Mouse (Mus musculus) G1E (cell line): ENCODE measurements around the gene Cyb5r1. TPM values are rescaled to one million over a fixed set of nuclear protein-coding genes. Genes with fewer than 3 reads are reported as not detected.
"Not testable (repeated sequence)": the region's sequence is repeated elsewhere in the genome, so short reads cannot be mapped to it uniquely, and the experiment has no call there.

Experiments used
- ATAC-seq: 2 replicates; pipeline ENCODE4 v1.8.0; 2016; ENCODE audit warnings: mild to moderate bottlenecking; ENCODE audit not compliant: insufficient number of reproducible peaks, poor library complexity, low FRiP score, severe bottlenecking; ENCODE audit errors: extremely low read depth
- DNase-seq: peaks from one replicate; pipeline ENCODE4 v3.0.0; 2012; ENCODE audit warnings: low spot score
- H3K27me3 ChIP-seq: 2 replicates; pipeline ENCODE4 v1.6.1; 2012; ENCODE audit warnings: mild to moderate bottlenecking, low read length, inconsistent platforms; ENCODE audit not compliant: insufficient read depth
- H3K36me3 ChIP-seq: replicated peaks from 2 replicates; pipeline ENCODE3; 2012; ENCODE audit warnings: mild to moderate bottlenecking, inconsistent platforms
- H3K4me1 ChIP-seq: 2 replicates; pipeline ENCODE4 v1.6.1; 2012; ENCODE audit warnings: low read depth, low read length, inconsistent platforms, mixed read lengths; ENCODE audit not compliant: insufficient read depth
- H3K4me3 ChIP-seq: 2 replicates; pipeline ENCODE4 v1.5.1; 2012; ENCODE audit warnings: low read depth, mild to moderate bottlenecking, inconsistent platforms, low read length, moderate library complexity, mixed read lengths
- H3K9me3 ChIP-seq: replicated peaks from 2 replicates; pipeline ENCODE4 v1.6.1; 2012; ENCODE audit warnings: inconsistent platforms
- CTCF ChIP-seq: IDR thresholded peaks from 2 replicates; pipeline ENCODE4 v1.5.1; 2012; ENCODE audit warnings: low read depth, low read length, inconsistent platforms, mixed read lengths
- GATA1 ChIP-seq: IDR thresholded peaks from 2 replicates; pipeline ENCODE4 v1.6.1; 2012; ENCODE audit warnings: borderline replicate concordance, low read length, inconsistent platforms, mixed read lengths
- GATA2 ChIP-seq: IDR thresholded peaks from 2 replicates; pipeline ENCODE4 v1.6.1; 2012; ENCODE audit warnings: low read depth, low read length, inconsistent platforms, borderline replicate concordance
- POLR2AphosphoS5 ChIP-seq: IDR thresholded peaks from 2 replicates; pipeline ENCODE4 v1.6.1; 2012; ENCODE audit warnings: low read depth, low read length, inconsistent platforms; ENCODE audit not compliant: insufficient replicate concordance
- TAL1 ChIP-seq: conservative IDR thresholded peaks from 2 replicates; pipeline ENCODE4 v1.6.1; 2012; ENCODE audit warnings: low read depth, low read length, inconsistent platforms, mixed read lengths
- polyA plus RNA-seq: library from polyadenylated mRNA; stranded (reverse); fragments of >175 nt; gene quantifications from 2 replicates; pipeline ENCODE4 v1.2.3, GENCODE M21; 2012
- total RNA-seq, 2 experiments: library from RNA; stranded (forward) in 1 of 2; stranded (reverse) in 1 of 2; fragments of 200-1000 nt in 1 of 2; fragments of >200 nt in 1 of 2; fragmentation: Nextera tagmentation in 1 of 2; gene quantifications; 2 replicates each; pipeline ENCODE4 v1.2.3; 2014 to 2017

The Cyb5r1 gene
- total and polyA plus RNA-seq, 3 experiments = 42.1 to 115 (median 59.5) TPM

GRCm38 (mm10) chr1:134442394-134442793 lies 37.0 kb downstream of the Cyb5r1 start:
- no peak overlapping the region for H3K4me3 ChIP-seq
- no peak for ATAC-seq
- DNase-seq = no peak
- TF ChIP-seq GATA1 (no peak), CTCF (no peak), TAL1 (no peak), POLR2AphosphoS5 (no peak), GATA2 (no peak)
- H3K27me3 ChIP-seq = no peaks in the 10 kb centered on the region
- H3K9me3 ChIP-seq = peaks cover 2% of the 10 kb centered on the region
- H3K36me3 ChIP-seq = peaks cover 21% of the 10 kb centered on the region
- peaks cover 26% of the 10 kb centered on the region for H3K4me1 ChIP-seq

GRCm38 (mm10) chr1:134443288-134443687 lies 37.9 kb downstream of the Cyb5r1 start:
- H3K36me3 ChIP-seq = peaks cover 20% of the 10 kb centered on the region
- not testable (repeated sequence) for H3K27me3 ChIP-seq, H3K4me3 ChIP-seq, ATAC-seq, H3K9me3 ChIP-seq, DNase-seq
- peaks cover 28% of the 10 kb centered on the region for H3K4me1 ChIP-seq

- ATAC-seq = no peak
Measured at GRCm38 (mm10) chr1:134445418-134445817, 40.1 kb downstream of the Cyb5r1 start.

GRCm38 (mm10) chr1:134448537-134448936 lies 43.2 kb downstream of the Cyb5r1 start:
- DNase-seq, H3K27me3 ChIP-seq, ATAC-seq, H3K9me3 ChIP-seq, H3K4me3 ChIP-seq: not testable (repeated sequence)
- Histone ChIP-seq H3K36me3 (peaks cover 19% of the 10 kb centered on the region), H3K4me1 (peaks cover 11% of the 10 kb centered on the region; the same call in 1 of the 2 replicates)

More at GRCm38 (mm10) chr1:134445418-134445817, 40.1 kb downstream of the Cyb5r1 start:
- peaks cover 16% of the 10 kb centered on the region for H3K4me1 ChIP-seq
- no peak overlapping the region for H3K4me3 ChIP-seq
- DNase-seq = no peak
- TF ChIP-seq POLR2AphosphoS5 = no peak
- no peak for TF ChIP-seq GATA1
- TF ChIP-seq CTCF = no peak; the same call in 1 of the 2 replicates
- TF ChIP-seq GATA2 = no peak
- TF ChIP-seq TAL1 = no peak
- no peaks in the 10 kb centered on the region for H3K27me3 ChIP-seq
- peaks cover 2% of the 10 kb centered on the region for H3K9me3 ChIP-seq
- peaks cover 20% of the 10 kb centered on the region for H3K36me3 ChIP-seq

GRCm38 (mm10) chr1:134450201-134450600 lies 44.8 kb downstream of the Cyb5r1 start:
- Histone ChIP-seq H3K27me3 (no peaks in the 10 kb centered on the region), H3K9me3 (no peaks in the 10 kb centered on the region), H3K36me3 (peaks cover 19% of the 10 kb centered on the region), H3K4me1 (peaks cover 19% of the 10 kb centered on the region), H3K4me3 (no peak overlapping the region)
- TF ChIP-seq CTCF = no peak
- TF ChIP-seq GATA1 = no peak
- ATAC-seq (no peak), DNase-seq (no peak)

- Histone ChIP-seq H3K4me3 (no peak overlapping the region), H3K27me3 (no peaks in the 10 kb centered on the region), H3K9me3 (no peaks in the 10 kb centered on the region), H3K4me1 (peaks cover 18% of the 10 kb centered on the region), H3K36me3 (peaks cover 16% of the 10 kb centered on the region)
- peak; percentile 47; the same call in 1 of the 2 replicates for TF ChIP-seq CTCF
- TF ChIP-seq POLR2AphosphoS5 = no peak
- no peak for DNase-seq
- ATAC-seq = peak; percentile 29; the same call in 1 of the 2 replicates
Measured at GRCm38 (mm10) chr1:134450986-134451385, 45.6 kb downstream of the Cyb5r1 start.

- peak; percentile 95 for DNase-seq
- Histone ChIP-seq H3K36me3 (peaks cover 27% of the 10 kb centered on the region), H3K4me1 (peaks cover 46% of the 10 kb centered on the region), H3K4me3 (peak within 1 kb of the TSS; percentile 83), H3K9me3 (no peaks in the 10 kb centered on the region), H3K27me3 (no peaks in the 10 kb centered on the region)
- ATAC-seq = peak; percentile 80
- TF ChIP-seq POLR2AphosphoS5 (no peak), GATA1 (no peak), TAL1 (no peak), CTCF (no peak), GATA2 (no peak)
Measured at GRCm38 (mm10) chr1:134454904-134455824, 49.8 kb downstream of the Cyb5r1 start, which contains the start of gene Klhl12. Gene Klhl12, plus strand, starts transcription at chr1:134455531.
